Mouse (Mus musculus) midbrain, embryonic 10.5 days (tissue): ENCODE measurements at regions not wholly inside any gene's neighbourhood (a gene's known extent, or its start where the extent isn't known, plus 50 kb on each side); places are given as distances from the start of the nearest gene placed in this dataset.

Source experiments
- DNase-seq: peaks from one replicate; pipeline ENCODE4 v3.0.0-alpha.2; 2017; ENCODE audit warnings: low spot score
- H3K27ac ChIP-seq: fragments of 300-500 bp; sonication (generic); replicated peaks from 2 replicates; pipeline ENCODE4 v1.5.1; 2016; ENCODE audit warnings: mild to moderate bottlenecking
- H3K27me3 ChIP-seq: fragments of 300-500 bp; sonication (generic); 2 replicates; pipeline ENCODE4 v1.6.1; 2016; ENCODE audit warnings: low read depth, mild to moderate bottlenecking; ENCODE audit not compliant: poor library complexity, severe bottlenecking
- H3K36me3 ChIP-seq: fragments of 300-500 bp; sonication (generic); 2 replicates; pipeline ENCODE4 v1.6.1; 2016; ENCODE audit warnings: mild to moderate bottlenecking, moderate library complexity
- H3K4me1 ChIP-seq: fragments of 300-500 bp; sonication (generic); 2 replicates; pipeline ENCODE4 v1.6.1; 2016
- H3K4me3 ChIP-seq: fragments of 300-500 bp; sonication (generic); 2 replicates; pipeline ENCODE4 v1.5.1; 2016; ENCODE audit warnings: mild to moderate bottlenecking, moderate library complexity
- H3K9me3 ChIP-seq: fragments of 300-500 bp; sonication (generic); replicated peaks from 2 replicates; pipeline ENCODE4 v1.6.1; 2016; ENCODE audit warnings: mild to moderate bottlenecking
- WGBS: fragments of 180-500 bp; shearing (Covaris S2); methylation state at CpG from one replicate; pipeline ENCODE4 v1.1.7; 2016; 5-methylcytosine and 5-hydroxymethylcytosine counted together

- whole genome bisulfite sequencing = 76% methylated on average over 3 of the region's 3 CpGs
These were observed 57.0 kb upstream of the Fat1 start for GRCm38 (mm10) chr8:44878208-44878607.

GRCm38 (mm10) chr8:44879186-44879585 is 56.1 kb upstream of the Fat1 start:
- no peaks in the 10 kb centered on the region for H3K9me3 ChIP-seq
- DNase-seq = no peak
- H3K27ac ChIP-seq = no peak overlapping the region
- no peaks in the 10 kb centered on the region for H3K4me1 ChIP-seq
- H3K36me3 ChIP-seq = no peaks in the 10 kb centered on the region
- no peaks in the 10 kb centered on the region for H3K27me3 ChIP-seq
- H3K4me3 ChIP-seq = no peak overlapping the region
- 78% methylated on average over 4 of the region's 4 CpGs for WGBS

More at GRCm38 (mm10) chr8:44878208-44878607, 57.0 kb upstream of the Fat1 start:
- no peaks in the 10 kb centered on the region for H3K36me3 ChIP-seq
- H3K27me3 ChIP-seq = no peaks in the 10 kb centered on the region
- no peaks in the 10 kb centered on the region for H3K9me3 ChIP-seq
- H3K4me1 ChIP-seq = no peaks in the 10 kb centered on the region
- no peak overlapping the region for H3K27ac ChIP-seq
- no peak overlapping the region for H3K4me3 ChIP-seq
- DNase-seq = no peak

GRCm38 (mm10) chr8:44884399-44885006 is 50.7 kb upstream of the Fat1 start:
- Histone ChIP-seq H3K27me3 (no peaks in the 10 kb centered on the region), H3K27ac (no peak overlapping the region), H3K4me3 (no peak overlapping the region), H3K4me1 (no peaks in the 10 kb centered on the region), H3K9me3 (peaks cover 6% of the 10 kb centered on the region; the same call in 1 of the 2 replicates), H3K36me3 (no peaks in the 10 kb centered on the region)
- no peak for DNase-seq
- WGBS = 81% methylated on average over 8 of the region's 8 CpGs
